Mouse (Mus musculus) kidney, adult 10 weeks (tissue): ENCODE measurements around the gene Gm11939. TPM values are rescaled to one million over a fixed set of nuclear protein-coding genes. Genes with fewer than 3 reads are reported as not detected.

Source experiments
- polyA plus RNA-seq: library from polyadenylated mRNA; stranded (reverse); fragments of 350-450 nt; fragmentation: Illumina TruSeq; extraction: RNeasy Lipid Tissue Mini Kit (QIAGEN cat#74804); gene quantifications from one replicate; pipeline ENCODE4 v1.2.3, GENCODE M21; 2014; ENCODE audit warnings: low read depth, low replicate concordance

Gm11939 gene
- not detected for polyA plus RNA-seq

GRCm38 (mm10) chr11:99559366-99559765 lies at the start of gene Gm11939:
Gene Gm11939 (minus strand): TSS chr11:99559466.

GRCm38 (mm10) chr11:99603208-99603607 lies 43.9 kb upstream of the Gm11939 start, which contains the start of gene Gm11938:
Gene Gm11938 (minus strand): TSS chr11:99603308.

GRCm38 (mm10) chr11:99597742-99598141 lies 38.5 kb upstream of the Gm11939 start, which contains the start of gene Krtap9-3:
Gene Krtap9-3 (minus strand): TSS chr11:99598105.

GRCm38 (mm10) chr11:99590981-99591380 lies 31.7 kb upstream of the Gm11939 start, which contains the start of gene Krtap1-3:
Gene Krtap1-3 (minus strand): TSS chr11:99591339.

GRCm38 (mm10) chr11:99583245-99583704 lies 24.0 kb upstream of the Gm11939 start, which contains the start of gene Krtap1-4:
Gene Krtap1-4 (minus strand): TSS chr11:99583654.

GRCm38 (mm10) chr11:99580636-99581035 lies 21.4 kb upstream of the Gm11939 start, which contains the start of gene Krtap1-5:
Gene Krtap1-5 (minus strand): TSS chr11:99581016.

GRCm38 (mm10) chr11:99566530-99566929 lies 7.3 kb upstream of the Gm11939 start, which contains the start of gene Krtap3-1:
Gene Krtap3-1 (minus strand): TSS chr11:99566630.

GRCm38 (mm10) chr11:99556753-99557152 lies 2.5 kb downstream of the Gm11939 start, which contains the start of gene Krtap3-2:
Gene Krtap3-2 (minus strand): TSS chr11:99556853.

GRCm38 (mm10) chr11:99550765-99551164 lies 8.5 kb downstream of the Gm11939 start, which contains the start of gene Krtap3-3:
Gene Krtap3-3 (minus strand): TSS chr11:99550865.

GRCm38 (mm10) chr11:99521288-99521860 lies 37.9 kb downstream of the Gm11939 start, which contains the start of gene Krt39:
Gene Krt39 (minus strand): TSS chr11:99521338.

Other genes starting within 250 kb of the Gm11939 start
- not detected for gene Krt25, start 236.5 kb downstream of the Gm11939 start, polyA plus RNA-seq
- gene Krt26, start 221.5 kb downstream of the Gm11939 start, polyA plus RNA-seq = not detected
- not detected for gene Krt27, start 208.4 kb downstream of the Gm11939 start, polyA plus RNA-seq
- not detected for gene Krt28, start 184.6 kb downstream of the Gm11939 start, polyA plus RNA-seq
- 20.3 TPM for gene Krt10, start 170.1 kb downstream of the Gm11939 start, polyA plus RNA-seq
- gene Krt12, start 137.2 kb downstream of the Gm11939 start, polyA plus RNA-seq = not detected
- gene Krt20, start 121.3 kb downstream of the Gm11939 start, polyA plus RNA-seq = 0.53 TPM
- gene Krt23, start 66.3 kb downstream of the Gm11939 start, polyA plus RNA-seq = 2.7 TPM
- not detected for gene Krt39, start 38.1 kb downstream of the Gm11939 start, polyA plus RNA-seq
- gene Krt40, start 16.3 kb downstream of the Gm11939 start, polyA plus RNA-seq = not detected
- gene Krtap3-3, start 8.6 kb downstream of the Gm11939 start, polyA plus RNA-seq = not detected
- gene Krtap3-2, start 2.6 kb downstream of the Gm11939 start, polyA plus RNA-seq = not detected
- not detected for gene Krtap3-1, start 7.2 kb upstream of the Gm11939 start, polyA plus RNA-seq
- not detected for gene Krtap1-5, start 21.6 kb upstream of the Gm11939 start, polyA plus RNA-seq
- gene Krtap1-4, start 24.2 kb upstream of the Gm11939 start, polyA plus RNA-seq = not detected
- not detected for gene Krtap1-3, start 31.9 kb upstream of the Gm11939 start, polyA plus RNA-seq
- gene Krtap9-3, start 38.6 kb upstream of the Gm11939 start, polyA plus RNA-seq = not detected
- gene Gm11938, start 43.8 kb upstream of the Gm11939 start, polyA plus RNA-seq = not detected
- not detected for gene Gm11937, start 50.7 kb upstream of the Gm11939 start, polyA plus RNA-seq
- gene Krtap2-4, start 55.4 kb upstream of the Gm11939 start, polyA plus RNA-seq = not detected
- not detected for gene Gm11562, start 61.0 kb upstream of the Gm11939 start, polyA plus RNA-seq
- not detected for gene Krtap4-1, start 68.8 kb upstream of the Gm11939 start, polyA plus RNA-seq
- not detected for gene Krtap4-2, start 75.6 kb upstream of the Gm11939 start, polyA plus RNA-seq
- not detected for gene Krtap4-7, start 84.6 kb upstream of the Gm11939 start, polyA plus RNA-seq
- gene Gm11555, start 90.8 kb upstream of the Gm11939 start, polyA plus RNA-seq = not detected
- gene Gm11563, start 99.5 kb upstream of the Gm11939 start, polyA plus RNA-seq = not detected
- gene Krtap4-6, start 106.5 kb upstream of the Gm11939 start, polyA plus RNA-seq = not detected
- gene Gm14190, start 131.3 kb upstream of the Gm11939 start, polyA plus RNA-seq = not detected
- not detected for gene Gm14180, start 174.8 kb upstream of the Gm11939 start, polyA plus RNA-seq
- gene Gm11595, start 213.4 kb upstream of the Gm11939 start, polyA plus RNA-seq = not detected
- gene Krtap4-8, start 221.2 kb upstream of the Gm11939 start, polyA plus RNA-seq = not detected
- gene Krtap4-9, start 225.7 kb upstream of the Gm11939 start, polyA plus RNA-seq = not detected
- not detected for gene Gm11596, start 234.0 kb upstream of the Gm11939 start, polyA plus RNA-seq
- not detected for gene Gm11569, start 239.5 kb upstream of the Gm11939 start, polyA plus RNA-seq
- gene Gm11554, start 245.0 kb upstream of the Gm11939 start, polyA plus RNA-seq = not detected